In genomic region chr16:20620751-20621190, GRCm38 (mm10) we compare ENCODE assay signal across 7 mouse cellular contexts. TPM values are rescaled to one million over a fixed set of nuclear protein-coding genes. Genes with fewer than 3 reads are reported as not detected.
DNase-seq lines count a peak whose midpoint lies in the region; ATAC-seq and TF ChIP-seq lines count a peak whose summit lies in the region.

No protein-coding gene starts in this region.

- 0 out of 2 replicates have a peak, but pooled peaks cover 2% of the 10 kb centered on the region for H3K36me3 ChIP-seq in lung, embryonic 15.5 days
- no peaks in the 10 kb centered on the region for H3K36me3 ChIP-seq in heart, embryonic 16.5 days (ENCODE audit: control insufficient read depth, insufficient read depth)
- H3K36me3 ChIP-seq in liver, postnatal 0 days (replicated peaks; ENCODE audit: insufficient read depth, low read length), result no peaks in the 10 kb centered on the region

- H3K9ac ChIP-seq in lung, embryonic 15.5 days, result peak overlapping the region; percentile 66
- peak overlapping the region; percentile 55 for H3K9ac ChIP-seq in heart, embryonic 16.5 days (ENCODE audit: low read length)
- peak overlapping the region; percentile 48; the same call in 1 of the 2 replicates for H3K9ac ChIP-seq in liver, postnatal 0 days (replicated peaks)

- TF ChIP-seq CTCF in brain, embryonic 14.5 days (IDR thresholded peaks at IDR 0.05; ENCODE audit: borderline replicate concordance, extremely low read depth, insufficient read depth, insufficient read length), result no peak
- TF ChIP-seq CTCF in liver, postnatal 0 days (IDR thresholded peaks at IDR 0.05; ENCODE audit: low read depth), result no peak

- 2% methylated on average over 32 of the region's 32 CpGs for WGBS in lung, embryonic 15.5 days
- 1% methylated on average over 32 of the region's 32 CpGs for WGBS in heart, embryonic 16.5 days
- under 1% methylated on average over 32 of the region's 32 CpGs for WGBS in liver, postnatal 0 days (ENCODE audit: insufficient replicate concordance)

- peak; percentile 8; the same call in 1 of the 2 replicates for ATAC-seq in lung, embryonic 15.5 days (ENCODE audit: borderline replicate concordance, extremely low read depth, low FRiP score, low TSS enrichment)
- no peak for ATAC-seq in heart, embryonic 16.5 days (replicated peaks; ENCODE audit: extremely low read depth, insufficient read depth, low FRiP score)
- ATAC-seq in liver, postnatal 0 days, result peak; percentile 4

- no peaks in the 10 kb centered on the region for H3K9me3 ChIP-seq in lung, embryonic 15.5 days
- H3K9me3 ChIP-seq in heart, embryonic 16.5 days (replicated peaks; ENCODE audit: control insufficient read depth, low read length), result no peaks in the 10 kb centered on the region
- H3K9me3 ChIP-seq in liver, postnatal 0 days (ENCODE audit: low read length), result no peaks in the 10 kb centered on the region

- H3K4me3 ChIP-seq in lung, embryonic 15.5 days, result peak overlapping the region; percentile 81
- H3K4me3 ChIP-seq in heart, embryonic 16.5 days (ENCODE audit: low read length), result peak overlapping the region; percentile 72
- peak overlapping the region; percentile 71 for H3K4me3 ChIP-seq in liver, postnatal 0 days (ENCODE audit: low read depth, low read length)

- peaks cover 33% of the 10 kb centered on the region for H3K4me1 ChIP-seq in lung, embryonic 15.5 days
- peaks cover 19% of the 10 kb centered on the region for H3K4me1 ChIP-seq in heart, embryonic 16.5 days (ENCODE audit: control insufficient read depth, insufficient read depth, low read length)
- peaks cover 35% of the 10 kb centered on the region for H3K4me1 ChIP-seq in liver, postnatal 0 days (ENCODE audit: insufficient read depth)

- no peak for TF ChIP-seq POLR2A in brain, embryonic 14.5 days (IDR thresholded peaks at IDR 0.05; ENCODE audit: borderline replicate concordance, extremely low read depth, insufficient read depth, insufficient read length, poor library complexity, severe bottlenecking)

- peak overlapping the region; percentile 100 for H3K4me2 ChIP-seq in lung, embryonic 15.5 days
- peak overlapping the region; percentile 98 for H3K4me2 ChIP-seq in heart, embryonic 16.5 days (ENCODE audit: low read depth, low read length)
- H3K4me2 ChIP-seq in liver, postnatal 0 days (ENCODE audit: low read depth, low read length), result peak overlapping the region; percentile 99

- no peak for TF ChIP-seq EP300 in liver, postnatal 0 days (IDR thresholded peaks at IDR 0.05; ENCODE audit: low read depth)

- no peak overlapping the region for H3K27ac ChIP-seq in lung, embryonic 15.5 days
- H3K27ac ChIP-seq in heart, embryonic 16.5 days (ENCODE audit: low read length), result no peak overlapping the region
- H3K27ac ChIP-seq in liver, postnatal 0 days (ENCODE audit: low read depth), result no peak overlapping the region

- DNase-seq in lung, postnatal 36 days, result no peak
- peak; percentile 62 for DNase-seq in brain, embryonic 14.5 days (ENCODE audit: low read depth)
- DNase-seq in liver, postnatal 0 days, result no peak
- no peak for DNase-seq in urinary bladder, postnatal 14 days (ENCODE audit: low spot score)
- DNase-seq in cerebellum, postnatal 25 days, result no peak

- H3K27me3 ChIP-seq in lung, embryonic 15.5 days, result peaks cover 34% of the 10 kb centered on the region
- peaks cover 36% of the 10 kb centered on the region for H3K27me3 ChIP-seq in heart, embryonic 16.5 days (ENCODE audit: control insufficient read depth, insufficient read depth, low read length)
- H3K27me3 ChIP-seq in liver, postnatal 0 days (ENCODE audit: insufficient read depth, low read length), result peaks cover 43% of the 10 kb centered on the region

RNA-seq across cellular contexts. Expression of gene Camk2n2, which starts 0.3 kb away (rescaled TPM):
- 0.93 and 1.1 TPM in 2 replicates for polyA plus RNA-seq in lung, embryonic 15.5 days (2015; fragmentation: Nextera tagmentation; extraction: Ambion mirVana)
- polyA plus RNA-seq in brain, embryonic 14.5 days (2012; rRNA removed), result 82.1 and 103 TPM in 2 replicates
- 0.35 and 0.37 TPM in 2 replicates for polyA plus RNA-seq in heart, embryonic 16.5 days (2015; fragmentation: Nextera tagmentation; extraction: Ambion mirVana)
- 0.11 and 0.13 TPM in 2 replicates for polyA plus RNA-seq in liver, postnatal 0 days (2015; fragmentation: Nextera tagmentation; extraction: Ambion mirVana)

RNA-seq across cellular contexts. Expression of gene Ece2, which starts 8.9 kb away (rescaled TPM):
- polyA plus RNA-seq in lung, embryonic 15.5 days (2015; fragmentation: Nextera tagmentation; extraction: Ambion mirVana), result 2.4 and 3.2 TPM in 2 replicates
- 27.3 and 27.7 TPM in 2 replicates for polyA plus RNA-seq in brain, embryonic 14.5 days (2012; rRNA removed)
- polyA plus RNA-seq in heart, embryonic 16.5 days (2015; fragmentation: Nextera tagmentation; extraction: Ambion mirVana), result 0.87 and 1.2 TPM in 2 replicates
- 0.14 TPM in 1 of 2 replicates, not detected in the other for polyA plus RNA-seq in liver, postnatal 0 days (2015; fragmentation: Nextera tagmentation; extraction: Ambion mirVana)

RNA-seq across cellular contexts. Expression of gene Alg3, which starts 9.2 kb away (rescaled TPM):
- polyA plus RNA-seq in lung, embryonic 15.5 days (2015; fragmentation: Nextera tagmentation; extraction: Ambion mirVana), result 32.8 and 34.4 TPM in 2 replicates
- 30.5 and 31.6 TPM in 2 replicates for polyA plus RNA-seq in brain, embryonic 14.5 days (2012; rRNA removed)
- polyA plus RNA-seq in heart, embryonic 16.5 days (2015; fragmentation: Nextera tagmentation; extraction: Ambion mirVana), result 28.4 and 28.6 TPM in 2 replicates
- polyA plus RNA-seq in liver, postnatal 0 days (2015; fragmentation: Nextera tagmentation; extraction: Ambion mirVana), result 18.6 and 19.0 TPM in 2 replicates

RNA-seq across cellular contexts. Expression of gene Gm49333, which starts 9.4 kb away (rescaled TPM):
- not detected in 2 replicates for polyA plus RNA-seq in lung, embryonic 15.5 days (2015; fragmentation: Nextera tagmentation; extraction: Ambion mirVana)
- not detected in 2 replicates for polyA plus RNA-seq in brain, embryonic 14.5 days (2012; rRNA removed)
- not detected in 2 replicates for polyA plus RNA-seq in heart, embryonic 16.5 days (2015; fragmentation: Nextera tagmentation; extraction: Ambion mirVana)
- not detected in 2 replicates for polyA plus RNA-seq in liver, postnatal 0 days (2015; fragmentation: Nextera tagmentation; extraction: Ambion mirVana)

RNA-seq across cellular contexts. Expression of gene Eef1akmt4, which starts 9.4 kb away (rescaled TPM):
- polyA plus RNA-seq in lung, embryonic 15.5 days (2015; fragmentation: Nextera tagmentation; extraction: Ambion mirVana), result 28.4 and 29.0 TPM in 2 replicates
- polyA plus RNA-seq in brain, embryonic 14.5 days (2012; rRNA removed), result 9.2 and 16.4 TPM in 2 replicates
- polyA plus RNA-seq in heart, embryonic 16.5 days (2015; fragmentation: Nextera tagmentation; extraction: Ambion mirVana), result 18.9 and 19.9 TPM in 2 replicates
- 20.4 and 23.3 TPM in 2 replicates for polyA plus RNA-seq in liver, postnatal 0 days (2015; fragmentation: Nextera tagmentation; extraction: Ambion mirVana)

Comparison
In these comparisons a context has a peak if more than half of its experiments do, and no peak if none do; other contexts are left out.
1. RNA of gene Camk2n2, which starts 0.3 kb away (polyA plus RNA-seq): 82.1 to 103 TPM in brain, embryonic 14.5 days; 0.93 to 1.1 TPM in lung, embryonic 15.5 days, 0.35 to 0.37 TPM in heart, embryonic 16.5 days and 0.11 to 0.13 TPM in liver, postnatal 0 days; every median in the first group is over 10 times any median in the second.
2. Peak in every context shown above with its lines, with median percentiles within 50 percentile points of each other: H3K4me2 ChIP-seq, H3K4me3 ChIP-seq and H3K9ac ChIP-seq.